Mouse (Mus musculus): ENCODE measurements at regions not wholly inside any gene's neighbourhood (a gene's known extent, or its start where the extent isn't known, plus 50 kb on each side); places are given as distances from the start of the nearest gene placed in this dataset.

DNA sequence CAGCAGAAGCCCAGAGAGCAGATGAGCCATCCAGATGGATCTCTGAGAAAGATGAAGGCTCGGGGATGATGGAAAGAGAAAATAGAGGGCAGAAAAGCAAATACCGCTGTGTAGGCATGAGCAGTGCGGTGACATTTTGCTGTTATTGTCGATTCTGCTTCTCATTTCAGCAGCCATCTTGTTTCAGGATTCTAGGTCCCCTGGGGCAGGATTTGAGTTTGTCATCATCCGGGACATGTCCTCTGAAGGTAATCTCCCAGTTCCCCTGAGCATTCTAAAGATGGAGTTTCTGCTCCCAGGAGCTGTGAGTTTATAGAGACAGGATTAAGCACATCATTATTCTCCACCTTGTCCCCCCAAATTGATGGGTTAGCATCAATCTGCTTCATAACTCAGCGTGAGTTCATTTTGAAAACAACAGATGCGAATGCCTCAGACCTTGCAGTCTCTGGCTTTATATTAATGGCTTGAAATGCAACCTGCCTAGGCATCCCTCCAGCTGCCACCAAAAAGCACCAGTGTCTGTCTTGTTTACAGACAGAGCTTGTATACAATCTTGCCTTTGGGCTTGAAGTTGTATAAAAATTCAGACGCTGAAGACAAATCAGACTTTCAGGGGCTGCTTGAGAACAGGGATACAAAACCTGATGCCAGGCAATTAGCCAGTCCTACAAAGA, 128.6 kb upstream of the Foxa2 start:
- no peak for DNase-seq (ENCODE audit: low spot score in 2 of 2)

DNA sequence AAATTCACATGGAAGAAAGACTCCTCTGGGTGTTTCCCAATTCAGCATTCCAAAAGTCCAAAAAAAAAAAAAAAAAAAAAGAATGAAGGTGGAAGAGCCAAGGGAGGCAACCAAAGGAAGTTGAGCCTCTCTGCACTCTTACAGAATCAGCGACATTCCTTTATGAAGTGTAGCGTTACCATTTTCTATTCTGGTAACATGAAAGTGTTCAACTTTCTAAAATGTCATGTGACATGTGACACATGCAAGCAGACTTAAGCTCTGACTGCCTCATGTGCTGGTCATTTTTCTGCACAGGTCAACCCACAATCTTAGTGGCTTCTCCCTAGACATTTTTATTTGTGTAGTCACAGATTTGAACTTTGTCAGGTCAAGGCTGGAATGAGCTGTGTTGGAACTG, 133.5 kb upstream of the Foxa2 start:
- DNase-seq (ENCODE audit: low spot score in 2 of 2) = no peak

DNA sequence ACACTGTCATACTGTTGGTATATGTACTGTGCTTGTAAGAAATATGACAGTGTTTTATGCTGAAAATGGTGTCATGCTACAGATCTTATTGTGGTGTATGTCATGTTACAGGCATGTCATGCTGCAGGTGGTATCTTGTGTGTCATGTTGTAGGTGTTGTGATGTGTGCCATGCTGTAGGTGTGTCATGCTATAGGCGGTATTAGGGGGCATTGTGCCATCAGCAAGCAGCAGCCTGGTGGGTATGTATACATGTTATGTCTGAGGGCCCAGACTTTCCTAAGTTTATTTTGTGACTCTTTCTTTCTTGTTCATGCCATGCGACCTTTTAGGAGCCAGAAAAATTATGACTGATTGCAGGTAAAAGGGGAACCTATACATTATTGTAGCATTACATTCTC, 134.7 kb upstream of the Foxa2 start:
- no peak for DNase-seq (ENCODE audit: low spot score in 2 of 2)

DNA sequence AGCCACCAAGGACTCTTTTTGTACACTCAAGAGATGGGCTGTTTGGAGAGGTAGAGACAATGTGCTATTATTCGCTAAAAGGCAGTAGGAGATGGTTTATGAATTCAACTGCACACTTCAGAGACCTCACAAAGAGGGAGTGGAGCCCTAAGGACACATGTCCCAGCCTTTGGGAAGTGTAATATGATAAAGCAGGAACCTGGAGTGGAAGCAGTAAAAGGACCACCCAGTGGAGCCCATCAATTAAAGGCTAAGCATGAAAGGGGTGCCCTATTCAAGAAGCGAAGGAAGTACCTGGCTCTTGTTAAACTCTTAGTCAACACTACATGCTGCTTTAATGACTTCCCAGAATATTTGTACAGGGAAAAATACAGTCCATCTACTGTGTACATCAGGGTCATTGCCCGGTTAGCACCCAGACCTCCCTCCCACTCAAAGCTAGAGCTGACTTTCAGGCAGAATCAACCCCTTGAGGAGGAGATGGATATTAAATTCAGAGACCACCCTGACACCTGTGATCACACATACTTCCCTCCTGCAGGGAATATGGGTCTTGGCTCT, 135.8 kb upstream of the Foxa2 start:
- DNase-seq (ENCODE audit: low spot score in 2 of 2) = no peak

DNA sequence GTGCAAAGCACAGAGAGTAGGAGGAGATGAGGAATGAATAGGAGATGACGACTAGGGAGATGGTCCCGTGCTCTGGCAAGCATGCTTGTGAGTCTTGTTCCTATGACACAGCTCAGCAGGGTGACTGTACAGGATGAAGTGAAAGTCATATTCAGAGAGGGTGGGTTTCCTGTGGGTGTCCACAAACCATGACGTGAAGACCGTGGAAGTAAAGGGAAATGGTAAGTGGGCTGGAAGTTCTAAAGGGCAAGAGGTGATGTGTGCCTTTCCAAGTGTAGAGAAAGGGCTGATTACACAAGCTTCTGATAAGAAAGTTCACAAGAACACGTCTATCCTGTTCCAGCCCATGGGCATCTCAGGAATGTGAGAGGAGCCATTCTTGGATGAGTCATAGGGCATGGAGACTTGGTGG, 138.0 kb upstream of the Foxa2 start:
- DNase-seq (ENCODE audit: low spot score in 2 of 2) = no peak

DNA sequence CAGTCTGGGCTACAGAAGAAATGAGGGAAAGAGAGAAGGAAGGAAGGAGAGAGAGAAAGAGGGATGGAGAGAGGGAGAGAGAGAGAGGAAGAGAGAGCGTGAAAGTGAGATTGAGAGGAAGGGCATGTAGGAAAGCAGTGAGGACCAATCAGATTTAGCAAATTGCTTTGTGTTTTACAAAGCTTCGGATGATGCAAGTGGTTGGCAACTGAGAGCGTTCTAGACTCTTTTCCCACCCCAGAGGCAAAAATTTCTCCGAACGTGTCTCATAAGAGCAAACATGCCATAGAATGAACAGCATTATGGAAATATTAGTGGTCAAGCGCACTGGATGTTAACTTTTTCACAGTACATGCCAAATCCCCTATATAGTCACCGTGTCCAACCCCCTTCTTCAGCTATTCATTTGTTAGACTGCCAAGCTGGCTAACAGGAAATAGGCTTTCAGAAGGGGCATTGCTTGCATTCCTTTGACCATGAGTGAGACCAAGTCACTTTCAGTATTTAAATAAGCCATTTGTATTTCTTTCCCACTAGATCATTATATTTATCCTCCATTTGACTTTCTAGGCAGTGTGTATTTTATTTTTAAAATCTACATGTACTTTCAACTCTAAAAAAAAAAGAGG, 139.7 kb upstream of the Foxa2 start:
- no peak for DNase-seq (ENCODE audit: low spot score in 2 of 2)

DNA sequence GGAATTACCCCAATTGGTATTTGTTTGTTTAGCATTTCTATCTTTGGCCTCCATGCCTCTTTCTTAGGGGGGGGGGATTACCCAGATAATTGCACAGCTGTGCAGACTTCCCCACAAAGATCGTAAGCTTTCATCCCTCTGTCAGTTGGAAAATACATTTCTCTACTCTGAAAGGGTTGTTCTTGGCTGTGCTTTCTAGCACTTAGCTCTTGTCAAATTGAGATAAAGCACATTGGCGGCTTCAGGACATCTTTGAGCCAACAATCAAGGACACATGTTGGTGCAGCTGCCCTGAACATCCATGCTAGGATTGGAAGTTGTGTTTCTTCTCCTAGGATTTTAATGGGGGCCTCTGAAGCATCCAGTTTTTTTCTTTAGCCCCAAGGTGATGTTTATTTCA, 142.1 kb upstream of the Foxa2 start:
- DNase-seq (ENCODE audit: low spot score in 2 of 2) = no peak

DNA sequence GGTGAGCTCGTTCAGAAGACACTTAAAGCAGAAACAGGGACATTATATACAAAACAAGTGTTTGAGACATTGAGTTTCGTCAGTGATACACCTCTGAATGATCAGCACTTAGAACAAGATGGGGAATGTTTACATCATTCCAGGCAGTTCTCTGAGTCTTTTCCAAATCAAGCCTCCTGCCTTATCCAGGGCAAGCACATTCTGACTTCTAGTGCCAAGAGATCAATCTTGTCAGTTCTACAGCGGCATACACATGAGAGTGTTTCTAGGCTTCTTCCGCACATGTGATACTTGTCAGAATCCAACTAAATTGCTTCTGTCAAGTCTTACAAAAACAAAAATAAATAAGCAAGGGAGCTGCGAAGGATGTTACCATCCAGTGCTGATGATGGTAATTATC, 142.5 kb upstream of the Foxa2 start:
- no peak for DNase-seq (ENCODE audit: low spot score in 2 of 2)

DNA sequence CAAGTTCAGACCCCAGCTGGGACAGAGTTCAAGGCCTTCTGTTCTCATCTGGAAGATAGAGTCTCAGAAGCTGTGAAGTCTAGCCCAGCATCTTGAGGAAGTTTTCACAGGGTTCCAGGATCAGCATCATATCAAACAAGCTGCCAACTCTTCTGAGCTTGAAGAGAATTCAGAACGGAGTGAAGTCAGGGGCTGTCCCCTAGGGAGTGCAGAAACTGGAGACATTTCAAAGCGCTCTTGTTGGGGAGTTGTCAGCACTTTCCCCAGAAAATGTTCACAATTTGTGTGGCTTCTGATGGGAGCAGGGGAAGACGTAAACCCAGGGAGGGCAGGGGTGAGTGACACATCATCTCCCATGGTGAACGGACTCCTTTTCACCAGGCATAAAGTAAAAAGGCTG, 146.2 kb upstream of the Foxa2 start:
- no peak for DNase-seq (ENCODE audit: low spot score in 2 of 2)

DNA sequence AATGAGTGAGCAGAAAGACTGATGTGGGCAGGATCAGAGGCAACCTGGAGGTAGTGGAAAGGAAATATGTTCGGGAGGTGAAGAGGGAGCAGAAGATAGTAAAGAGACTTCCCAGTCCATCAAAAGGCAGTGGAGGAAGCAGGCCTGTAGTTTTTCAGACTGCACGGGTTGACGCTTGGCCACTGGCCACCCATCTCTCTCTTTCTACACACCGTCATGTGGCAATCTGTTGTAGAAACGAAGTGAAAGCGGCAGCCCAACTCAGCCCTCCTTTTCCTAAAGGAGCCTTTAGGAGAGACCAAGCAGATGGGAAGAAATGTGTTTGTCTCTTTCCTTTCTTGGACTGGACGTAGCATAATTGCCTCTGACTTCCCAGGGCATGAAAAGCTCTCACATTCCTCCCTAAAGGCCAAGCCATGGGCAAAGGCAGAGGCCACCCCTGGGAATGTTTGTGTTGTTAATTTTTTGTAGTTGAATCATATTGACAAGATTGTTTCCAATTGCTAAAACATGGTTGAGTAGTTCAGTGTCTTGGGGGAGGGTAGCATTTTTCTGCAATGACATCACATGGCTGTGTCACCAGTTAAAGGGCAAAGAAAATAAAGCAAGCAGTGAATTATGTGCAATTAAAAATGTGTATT, 150.7 kb upstream of the Foxa2 start:
- DNase-seq (ENCODE audit: low spot score in 2 of 2) = no peak

DNA sequence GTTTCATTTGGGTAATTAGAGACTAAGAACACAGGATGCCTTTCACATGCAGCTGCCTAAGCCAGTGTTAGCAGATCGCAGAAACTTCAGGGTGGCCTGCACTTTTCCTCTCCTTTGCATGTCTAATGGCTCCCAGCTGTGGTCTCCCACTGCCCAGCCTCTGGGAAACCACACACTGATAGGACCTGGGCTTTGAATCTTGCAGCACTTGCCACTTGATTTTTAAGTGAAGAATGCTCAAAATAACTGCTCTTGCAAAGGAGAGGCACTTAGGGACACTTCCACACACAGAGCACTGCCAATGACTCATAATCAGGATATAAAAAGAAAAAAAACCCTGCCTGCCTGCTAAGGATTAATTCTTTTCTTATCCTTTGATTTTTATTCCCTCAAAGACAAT, 159.9 kb upstream of the Foxa2 start:
- DNase-seq (ENCODE audit: low spot score in 2 of 2) = peak; percentile 8 to 20

DNA sequence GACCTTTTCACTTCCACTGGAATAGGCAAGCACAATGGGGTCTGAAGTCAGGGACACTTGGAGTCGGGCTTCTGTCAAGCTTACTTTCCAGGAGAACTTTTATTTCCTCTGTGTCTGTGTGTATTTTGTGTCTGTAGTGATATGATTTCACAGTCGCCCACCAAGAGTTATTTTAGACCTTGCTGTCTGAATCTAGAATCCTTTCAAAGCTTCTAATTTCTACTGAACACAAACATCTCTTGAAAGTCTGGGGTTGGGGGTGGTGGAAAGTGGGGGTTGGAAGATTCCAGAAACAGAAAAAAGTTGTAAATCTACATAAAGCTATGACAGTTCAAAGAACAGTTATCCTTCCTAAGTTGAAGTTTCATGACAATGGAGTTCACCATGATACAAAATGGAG, 164.0 kb upstream of the Foxa2 start:
- peak in 1 of 2 experiments; percentile 30 for DNase-seq (ENCODE audit: low spot score in 2 of 2)

DNA sequence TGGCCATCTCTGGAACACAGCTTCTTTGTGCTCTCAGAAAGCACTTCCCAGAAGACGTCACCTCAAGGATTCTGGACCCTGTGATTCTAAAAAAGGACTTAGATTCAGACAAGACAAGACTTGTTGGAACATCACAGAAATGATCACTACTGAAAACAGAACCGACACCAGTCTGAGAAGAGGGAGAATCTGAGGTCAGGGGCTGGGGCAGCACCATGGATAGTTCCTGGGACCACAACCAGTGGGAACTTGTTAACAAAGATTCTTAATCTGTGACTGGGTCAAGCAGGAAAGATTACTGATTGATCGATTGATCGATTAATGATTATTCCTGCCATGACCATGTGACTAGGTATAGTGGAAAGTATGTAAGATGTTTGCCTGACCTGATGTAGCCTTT, 170.4 kb upstream of the Foxa2 start:
- DNase-seq (ENCODE audit: low spot score in 2 of 2) = no peak

DNA sequence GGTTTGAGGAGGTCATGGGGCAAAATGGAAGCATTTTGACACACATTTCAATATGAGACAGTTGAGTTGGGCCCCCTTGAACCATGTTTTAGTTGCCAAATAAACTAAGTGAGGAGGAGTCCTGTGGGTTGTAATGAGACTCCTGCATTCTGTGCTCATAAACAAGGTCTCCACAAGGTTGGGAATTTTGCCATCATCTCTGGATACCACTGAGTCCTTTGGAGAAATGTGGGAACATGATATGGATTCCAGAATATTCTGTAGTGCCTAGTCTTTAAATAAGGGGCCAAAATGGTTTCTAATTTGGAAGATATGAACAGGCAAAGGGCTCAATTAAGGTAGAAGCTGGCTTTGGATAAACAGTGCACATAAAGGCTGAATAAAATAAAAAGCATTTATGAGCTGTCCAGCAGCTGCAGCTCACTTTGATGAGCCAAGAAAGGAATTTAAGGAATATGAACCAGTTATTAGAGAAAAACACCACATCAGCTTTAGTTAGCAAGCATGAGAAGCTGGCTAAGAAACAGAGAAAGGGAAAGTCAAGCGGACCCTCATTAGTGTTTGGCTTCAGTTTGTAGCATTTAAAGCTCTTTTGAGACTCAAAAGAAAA, 161.3 kb upstream of the Sstr4 start:
- no peak for DNase-seq (ENCODE audit: low spot score in 2 of 2)

DNA sequence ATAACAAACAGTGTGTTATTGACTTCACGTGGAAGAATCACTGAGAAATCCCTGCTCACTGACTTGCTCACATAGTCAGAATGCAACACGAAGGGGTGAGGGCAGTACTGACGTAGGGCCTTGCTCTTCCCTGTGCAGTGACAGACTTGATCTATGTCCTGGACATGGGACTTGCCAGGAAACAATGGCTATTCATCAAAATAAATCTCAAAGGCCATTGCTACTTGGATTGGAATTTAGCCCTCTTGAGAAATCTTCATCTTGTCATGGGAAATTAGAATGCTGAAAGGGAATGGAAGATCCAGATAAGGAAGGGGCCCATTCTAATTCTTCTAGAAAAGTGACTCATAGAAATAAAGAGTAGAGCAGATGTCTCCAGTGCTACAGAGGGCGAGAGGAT, 158.0 kb upstream of the Sstr4 start:
- no peak for DNase-seq (ENCODE audit: low spot score in 2 of 2)

DNA sequence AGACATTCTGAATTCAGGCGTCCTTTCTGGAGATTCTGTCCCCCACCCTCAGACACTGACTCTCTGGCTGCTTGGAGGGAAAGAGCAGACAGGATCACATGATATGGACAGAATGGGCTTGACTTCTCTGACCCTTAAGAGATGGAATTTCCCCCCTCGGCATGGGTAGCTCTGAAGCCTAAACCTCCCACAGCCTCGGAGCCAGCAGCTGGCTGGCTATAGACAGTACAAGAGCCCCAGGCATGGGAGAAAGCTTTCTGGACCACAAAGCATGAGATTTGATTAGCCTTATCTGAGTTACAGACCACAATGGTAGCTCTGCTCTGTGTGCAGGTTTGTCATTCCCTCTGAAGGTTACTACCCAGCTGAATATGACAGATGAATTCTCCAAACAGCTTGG, 156.1 kb upstream of the Sstr4 start:
- no peak for DNase-seq (ENCODE audit: low spot score in 2 of 2)

DNA sequence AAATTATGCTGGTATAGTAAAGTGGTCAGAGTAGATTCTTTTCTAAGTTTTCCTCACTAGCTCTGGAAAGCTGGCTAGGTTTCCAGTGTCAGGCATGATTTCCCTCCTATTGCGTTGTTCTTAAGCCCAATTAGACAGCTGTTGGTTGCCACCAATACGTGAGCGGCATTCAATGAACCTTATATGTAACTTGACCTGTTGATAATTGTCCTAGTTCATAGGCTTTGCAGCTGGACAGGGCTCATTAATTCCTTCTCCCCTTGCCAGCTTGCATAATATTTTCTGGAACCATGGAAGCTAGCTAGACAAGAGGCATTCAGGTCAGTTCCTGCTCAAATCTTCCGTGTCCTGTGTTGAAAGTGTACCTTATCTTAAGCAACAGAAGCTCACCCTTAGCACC, 152.9 kb upstream of the Sstr4 start:
- no peak for DNase-seq (ENCODE audit: low spot score in 2 of 2)

DNA sequence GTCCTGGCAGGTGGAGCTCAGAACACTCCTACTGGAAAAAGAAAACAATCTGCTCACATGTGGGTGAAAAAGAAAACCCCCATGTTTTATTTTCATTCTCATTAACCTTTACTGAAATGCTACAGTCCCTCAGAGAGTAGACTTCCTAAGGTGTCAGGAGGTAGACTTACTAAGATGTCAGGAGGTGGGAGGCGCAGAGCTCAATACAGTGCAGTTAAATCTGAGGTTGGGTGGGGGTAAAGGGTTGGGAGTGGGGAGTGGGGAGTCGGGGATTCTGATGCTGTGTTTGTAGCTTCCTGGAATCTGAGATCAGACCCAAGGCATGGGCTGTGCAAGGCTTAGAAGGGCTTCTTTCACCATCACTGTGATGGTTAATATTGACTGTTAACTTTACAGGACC, 149.6 kb upstream of the Sstr4 start:
- DNase-seq (ENCODE audit: low spot score in 2 of 2) = no peak

DNA sequence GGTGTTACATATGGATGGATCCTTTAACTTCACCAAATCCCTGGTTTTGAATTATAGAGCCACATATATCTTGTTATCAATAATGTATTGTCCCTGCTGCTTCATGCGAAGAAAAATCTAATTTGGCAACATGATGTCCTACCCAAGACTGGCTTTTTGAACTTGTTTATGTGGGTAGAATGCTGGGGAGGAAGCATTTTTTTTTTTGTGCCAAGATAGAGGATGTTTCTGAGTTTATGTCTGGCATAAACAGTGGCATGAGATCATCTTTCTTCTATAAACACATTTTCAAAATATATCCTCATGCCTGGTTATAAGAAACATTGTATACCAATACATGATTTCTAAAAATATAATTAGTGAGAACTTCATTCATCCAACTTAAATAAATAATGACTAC, 144.2 kb upstream of the Sstr4 start:
- no peak for DNase-seq (ENCODE audit: low spot score in 2 of 2)

DNA sequence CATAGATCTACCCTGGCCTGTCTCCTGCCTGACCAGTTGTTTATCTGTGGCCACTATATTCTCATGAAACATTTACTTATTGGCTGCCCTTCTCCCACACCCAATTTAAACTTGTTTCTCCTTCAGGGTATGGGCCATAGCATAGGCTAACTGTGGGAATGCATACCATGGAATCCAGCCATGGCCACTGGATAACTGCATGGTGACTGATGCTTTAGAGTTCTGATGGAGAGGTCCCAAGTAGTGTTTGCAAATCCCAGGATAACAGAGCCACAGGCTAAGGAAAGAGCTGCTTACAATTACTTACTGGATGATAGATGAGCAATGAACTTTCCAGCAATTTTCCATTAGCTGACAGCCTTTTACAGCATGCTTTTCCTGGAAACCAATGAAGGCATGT, 139.5 kb upstream of the Sstr4 start:
- no peak for DNase-seq (ENCODE audit: low spot score in 2 of 2)

DNA sequence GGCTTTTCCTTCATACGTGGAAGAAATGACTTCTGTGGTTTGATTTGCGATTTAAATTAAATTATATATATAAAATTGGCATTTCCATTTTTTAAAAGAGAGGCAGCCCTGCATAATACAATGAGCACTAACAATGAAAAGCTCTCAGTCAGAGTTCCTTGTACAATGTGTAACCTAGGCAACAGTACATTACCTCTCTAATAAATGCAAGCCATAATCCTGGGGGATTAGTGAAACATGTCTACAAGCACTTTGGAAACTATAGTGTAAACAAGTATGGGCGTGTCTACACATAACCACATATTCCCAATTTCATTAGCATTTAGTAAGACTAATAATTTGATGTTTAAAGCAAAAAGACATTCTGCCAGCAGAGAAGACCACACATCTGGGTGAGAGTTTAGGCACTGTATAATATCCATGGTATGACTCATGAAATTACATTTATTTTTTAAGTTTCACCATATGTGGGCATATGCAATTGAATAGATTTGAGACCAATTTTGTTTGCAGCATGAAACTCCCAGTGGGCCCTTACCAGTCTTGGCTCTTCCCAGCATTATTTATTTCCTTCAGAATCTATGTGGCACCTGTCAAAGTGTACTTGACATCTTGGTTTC, 130.9 kb upstream of the Sstr4 start:
- no peak for DNase-seq (ENCODE audit: low spot score in 2 of 2)

DNA sequence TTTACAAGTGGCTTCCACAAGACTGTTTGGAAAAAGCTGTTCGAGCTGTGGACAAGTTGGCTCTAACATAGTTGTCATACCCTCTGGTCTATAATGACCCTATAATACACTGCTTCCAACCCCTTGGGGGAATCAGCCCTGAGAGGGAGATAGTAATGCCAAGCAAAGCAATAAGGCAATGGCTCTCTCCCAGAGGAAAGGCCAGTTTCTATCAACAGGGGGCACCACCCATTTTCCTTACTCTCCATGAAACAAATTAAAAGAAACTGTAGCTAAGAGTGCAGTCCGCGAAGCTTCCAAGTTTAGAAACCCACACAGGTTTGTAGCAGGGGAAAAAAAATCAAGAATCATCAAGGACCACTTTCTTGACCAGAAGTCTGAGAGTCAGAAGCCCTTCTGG, 115.9 kb upstream of the Sstr4 start:
- DNase-seq (ENCODE audit: low spot score in 2 of 2) = no peak

Data from right cerebral cortex, postnatal 36 days (tissue).